Mouse (Mus musculus): ENCODE results near the gene Spn. TPM values are rescaled to one million over a fixed set of nuclear protein-coding genes. Genes with fewer than 3 reads are reported as not detected.
"Not testable (repeated sequence)": the region's sequence is repeated elsewhere in the genome, so short reads cannot be mapped to it uniquely, and the experiment has no call there.

Gene Spn
- 0.27 and 0.28 TPM in 2 replicates for total RNA-seq (2014; rRNA removed)
- polyA plus RNA-seq (2012; rRNA removed): 0.54 and 0.88 TPM in 2 replicates

GRCm38 (mm10) chr7:127137262-127138017 lies at the start of gene Spn:
Gene Spn (minus strand): TSS chr7:127137823.
- Histone ChIP-seq H3K9ac (ENCODE audit: low read depth, low read length) (no peak within 1 kb of the TSS), H3K27me3 (ENCODE audit: control insufficient read depth, insufficient read depth, low read length) (no peaks in the 10 kb centered on the region), H3K79me2 (ENCODE audit: control insufficient read depth, insufficient read depth, low read length) (no peaks in the 10 kb centered on the region), H3K27ac (replicated peaks; ENCODE audit: insufficient read depth, low read depth, low read length) (no peak within 1 kb of the TSS), H3K4me3 (ENCODE audit: insufficient read depth, low read depth, low read length) (no peak within 1 kb of the TSS), H3K36me3 (ENCODE audit: control insufficient read depth, insufficient read depth, low read length) (no peaks in the 10 kb centered on the region), H3K4me1 (ENCODE audit: control insufficient read depth, insufficient read depth, low read length) (no peaks in the 10 kb centered on the region)
- TF ChIP-seq CTCF (IDR thresholded peaks at IDR 0.05; ENCODE audit: low read depth, low read length) (no peak), POLR2A (IDR thresholded peaks at IDR 0.05; ENCODE audit: extremely low read depth, insufficient read depth, low read length) (no peak)
- 74% methylated on average over 9 of the region's 9 CpGs for WGBS
- no peak for DNase-seq (ENCODE audit: extremely low read depth, low read depth, low spot score)

GRCm38 (mm10) chr7:127187351-127187750 lies 49.7 kb upstream of the Spn start:
- Histone ChIP-seq H3K27ac (replicated peaks; ENCODE audit: insufficient read depth, low read depth, low read length) (no peak overlapping the region), H3K79me2 (ENCODE audit: control insufficient read depth, insufficient read depth, low read length) (no peaks in the 10 kb centered on the region), H3K27me3 (ENCODE audit: control insufficient read depth, insufficient read depth, low read length) (no peaks in the 10 kb centered on the region), H3K4me1 (ENCODE audit: control insufficient read depth, insufficient read depth, low read length) (no peaks in the 10 kb centered on the region; the same call in 1 of the 2 replicates), H3K9ac (ENCODE audit: low read depth, low read length) (no peak overlapping the region), H3K4me3 (ENCODE audit: insufficient read depth, low read depth, low read length) (no peak overlapping the region), H3K36me3 (ENCODE audit: control insufficient read depth, insufficient read depth, low read length) (peaks cover 3% of the 10 kb centered on the region)
- WGBS: 84% methylated on average over 10 of the region's 10 CpGs
- no peak for TF ChIP-seq CTCF (IDR thresholded peaks at IDR 0.05; ENCODE audit: low read depth, low read length)
- DNase-seq (ENCODE audit: extremely low read depth, low read depth, low spot score): no peak

- no peak for TF ChIP-seq POLR2A (IDR thresholded peaks at IDR 0.05; ENCODE audit: extremely low read depth, insufficient read depth, low read length)
- 0 out of 2 replicates have a peak, but pooled peaks have one; percentile 9 for TF ChIP-seq CTCF (IDR thresholded peaks at IDR 0.05; ENCODE audit: low read depth, low read length)
Observed at GRCm38 (mm10) chr7:127185601-127186000, 48.0 kb upstream of the Spn start.

GRCm38 (mm10) chr7:127184720-127185119 lies 47.1 kb upstream of the Spn start:
- Histone ChIP-seq H3K27me3 (ENCODE audit: control insufficient read depth, insufficient read depth, low read length) (no peaks in the 10 kb centered on the region), H3K79me2 (ENCODE audit: control insufficient read depth, insufficient read depth, low read length) (no peaks in the 10 kb centered on the region), H3K27ac (replicated peaks; ENCODE audit: insufficient read depth, low read depth, low read length) (no peak overlapping the region), H3K9ac (ENCODE audit: low read depth, low read length) (no peak overlapping the region), H3K4me3 (ENCODE audit: insufficient read depth, low read depth, low read length) (no peak overlapping the region), H3K36me3 (ENCODE audit: control insufficient read depth, insufficient read depth, low read length) (no peaks in the 10 kb centered on the region), H3K4me1 (ENCODE audit: control insufficient read depth, insufficient read depth, low read length) (no peaks in the 10 kb centered on the region; the same call in 1 of the 2 replicates)
- TF ChIP-seq CTCF (IDR thresholded peaks at IDR 0.05; ENCODE audit: low read depth, low read length) (no peak), POLR2A (IDR thresholded peaks at IDR 0.05; ENCODE audit: extremely low read depth, insufficient read depth, low read length) (no peak)
- WGBS: 50% methylated on average over 1 of the region's 1 CpGs
- DNase-seq (ENCODE audit: extremely low read depth, low read depth, low spot score): no peak

More at GRCm38 (mm10) chr7:127185601-127186000, 48.0 kb upstream of the Spn start:
- H3K4me1 ChIP-seq (ENCODE audit: control insufficient read depth, insufficient read depth, low read length): no peaks in the 10 kb centered on the region; the same call in 1 of the 2 replicates
- no peak overlapping the region for H3K27ac ChIP-seq (replicated peaks; ENCODE audit: insufficient read depth, low read depth, low read length)
- WGBS: 61% methylated on average over 3 of the region's 3 CpGs
- no peak overlapping the region for H3K9ac ChIP-seq (ENCODE audit: low read depth, low read length)
- no peak overlapping the region for H3K4me3 ChIP-seq (ENCODE audit: insufficient read depth, low read depth, low read length)
- no peaks in the 10 kb centered on the region for H3K36me3 ChIP-seq (ENCODE audit: control insufficient read depth, insufficient read depth, low read length)
- peak; percentile 22 for DNase-seq (ENCODE audit: extremely low read depth, low read depth, low spot score)
- no peaks in the 10 kb centered on the region for H3K27me3 ChIP-seq (ENCODE audit: control insufficient read depth, insufficient read depth, low read length)
- H3K79me2 ChIP-seq (ENCODE audit: control insufficient read depth, insufficient read depth, low read length): no peaks in the 10 kb centered on the region

- no peak overlapping the region for H3K4me3 ChIP-seq (ENCODE audit: insufficient read depth, low read depth, low read length)
- H3K9ac ChIP-seq (ENCODE audit: low read depth, low read length): no peak overlapping the region
- no peak overlapping the region; the same call in 1 of the 2 replicates for H3K27ac ChIP-seq (replicated peaks; ENCODE audit: insufficient read depth, low read depth, low read length)
- no peaks in the 10 kb centered on the region for H3K27me3 ChIP-seq (ENCODE audit: control insufficient read depth, insufficient read depth, low read length)
- no peaks in the 10 kb centered on the region; the same call in 1 of the 2 replicates for H3K4me1 ChIP-seq (ENCODE audit: control insufficient read depth, insufficient read depth, low read length)
- no peaks in the 10 kb centered on the region for H3K36me3 ChIP-seq (ENCODE audit: control insufficient read depth, insufficient read depth, low read length)
- H3K79me2 ChIP-seq (ENCODE audit: control insufficient read depth, insufficient read depth, low read length): no peaks in the 10 kb centered on the region
- WGBS: 20% methylated on average over 6 of the region's 6 CpGs
- DNase-seq (ENCODE audit: extremely low read depth, low read depth, low spot score): peak; percentile 85
- TF ChIP-seq POLR2A (IDR thresholded peaks at IDR 0.05; ENCODE audit: extremely low read depth, insufficient read depth, low read length): no peak
- peak; percentile 85 for TF ChIP-seq CTCF (IDR thresholded peaks at IDR 0.05; ENCODE audit: low read depth, low read length)
Observed at GRCm38 (mm10) chr7:127183828-127184227, 46.2 kb upstream of the Spn start.

GRCm38 (mm10) chr7:127183345-127183744 lies 45.7 kb upstream of the Spn start:
- TF ChIP-seq POLR2A (IDR thresholded peaks at IDR 0.05; ENCODE audit: extremely low read depth, insufficient read depth, low read length): no peak
- TF ChIP-seq CTCF (IDR thresholded peaks at IDR 0.05; ENCODE audit: low read depth, low read length): no peak
- DNase-seq (ENCODE audit: extremely low read depth, low read depth, low spot score): no peak
- Histone ChIP-seq H3K4me3 (ENCODE audit: insufficient read depth, low read depth, low read length) (no peak overlapping the region), H3K79me2 (ENCODE audit: control insufficient read depth, insufficient read depth, low read length) (no peaks in the 10 kb centered on the region), H3K9ac (ENCODE audit: low read depth, low read length) (no peak overlapping the region), H3K27ac (replicated peaks; ENCODE audit: insufficient read depth, low read depth, low read length) (no peak overlapping the region), H3K36me3 (ENCODE audit: control insufficient read depth, insufficient read depth, low read length) (no peaks in the 10 kb centered on the region), H3K4me1 (ENCODE audit: control insufficient read depth, insufficient read depth, low read length) (no peaks in the 10 kb centered on the region; the same call in 1 of the 2 replicates), H3K27me3 (ENCODE audit: control insufficient read depth, insufficient read depth, low read length) (no peaks in the 10 kb centered on the region)
- 50% methylated on average over 8 of the region's 8 CpGs for WGBS

- H3K27me3 ChIP-seq (ENCODE audit: control insufficient read depth, insufficient read depth, low read length); H3K9ac ChIP-seq (ENCODE audit: low read depth, low read length): not testable (repeated sequence)
Observed at GRCm38 (mm10) chr7:127181724-127182123, 44.1 kb upstream of the Spn start.

More at GRCm38 (mm10) chr7:127181724-127182123, 44.1 kb upstream of the Spn start:
- not testable (repeated sequence) for H3K4me3 ChIP-seq (ENCODE audit: insufficient read depth, low read depth, low read length); H3K36me3 ChIP-seq (ENCODE audit: control insufficient read depth, insufficient read depth, low read length); DNase-seq (ENCODE audit: extremely low read depth, low read depth, low spot score); H3K79me2 ChIP-seq (ENCODE audit: control insufficient read depth, insufficient read depth, low read length); H3K4me1 ChIP-seq (ENCODE audit: control insufficient read depth, insufficient read depth, low read length); H3K27ac ChIP-seq (replicated peaks; ENCODE audit: insufficient read depth, low read depth, low read length)
- 39% methylated on average over 3 of the region's 3 CpGs for WGBS
